Mouse (Mus musculus) cerebellum, adult 11 months (tissue): ENCODE data around the gene Tekt1.

Experiments used
- DNase-seq: peaks from one replicate; pipeline ENCODE4 v3.0.0; 2022

Gene Tekt1

DNA sequence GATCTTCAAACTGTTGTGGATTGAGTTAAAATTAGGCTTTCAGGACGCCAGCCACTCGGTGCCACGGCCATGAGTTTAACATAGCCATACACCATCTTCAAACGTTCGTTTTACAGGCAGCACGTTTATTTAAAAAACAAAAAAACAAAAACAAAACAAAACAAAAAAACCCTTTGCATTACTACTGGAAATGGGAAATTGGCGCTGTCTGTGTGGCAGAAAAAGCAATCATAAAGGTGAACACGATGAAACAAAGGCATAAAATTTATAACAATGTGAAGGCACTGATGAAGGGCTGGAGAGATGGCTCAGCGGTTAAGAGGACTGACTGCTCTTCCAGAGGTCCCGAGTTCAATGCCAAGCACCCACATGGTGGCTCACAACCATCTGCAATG lies at the start of gene Tekt1:
TSS of gene Tekt1 (minus strand) at position 96 of the 395 bp plus-strand sequence.
- DNase-seq, result no peak

GRCm38 (mm10) chr11:72411945-72412344 lies 49.7 kb upstream of the Tekt1 start:
- no peak for DNase-seq

DNA sequence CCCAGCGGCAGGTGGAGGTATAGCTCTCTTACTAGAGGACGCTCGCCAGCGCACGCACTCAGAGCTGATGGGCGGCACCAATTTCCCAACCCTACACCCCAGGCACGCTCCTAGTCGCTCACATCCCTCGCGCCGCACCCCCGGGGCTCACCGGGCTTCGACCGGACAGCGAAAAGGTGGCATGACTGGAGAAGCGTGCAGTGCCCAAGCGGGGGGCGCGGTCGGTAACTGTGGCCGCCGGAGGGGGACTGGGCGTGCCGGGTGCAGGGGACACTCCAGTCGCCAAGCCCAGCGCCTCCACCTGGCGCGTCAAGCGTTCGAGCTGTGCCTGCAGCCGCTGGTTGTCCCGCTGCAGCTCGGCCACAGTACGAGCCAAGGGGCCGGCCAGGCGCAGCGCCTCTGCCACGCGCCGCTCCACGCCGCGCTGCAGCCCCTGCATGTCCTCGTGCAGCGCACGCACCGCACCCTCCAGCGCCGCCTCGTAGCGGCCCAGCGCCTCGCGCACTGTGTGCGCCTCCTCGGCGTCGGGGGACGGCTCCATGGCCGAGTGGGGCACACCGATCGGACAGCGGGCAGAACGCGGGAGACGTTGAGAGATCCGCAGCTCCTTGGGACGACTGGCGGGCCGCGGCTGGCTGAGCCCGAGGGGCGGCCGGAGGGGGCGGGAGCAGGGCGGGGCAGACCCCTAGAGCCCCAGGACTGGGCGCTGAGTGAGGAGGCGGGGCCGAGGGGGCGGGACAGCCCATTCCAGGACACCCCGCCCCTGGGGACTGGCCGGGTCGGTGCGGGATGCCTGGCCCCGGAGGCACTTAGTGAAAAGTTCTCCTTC lies 49.1 kb upstream of the Tekt1 start, which contains the start of gene Smtnl2:
TSS of gene Smtnl2 (minus strand) at position 621 of the 829 bp plus-strand sequence.
- DNase-seq, result no peak

- DNase-seq, result no peak
Measured at GRCm38 (mm10) chr11:72410521-72411092, 48.4 kb upstream of the Tekt1 start.

DNA sequence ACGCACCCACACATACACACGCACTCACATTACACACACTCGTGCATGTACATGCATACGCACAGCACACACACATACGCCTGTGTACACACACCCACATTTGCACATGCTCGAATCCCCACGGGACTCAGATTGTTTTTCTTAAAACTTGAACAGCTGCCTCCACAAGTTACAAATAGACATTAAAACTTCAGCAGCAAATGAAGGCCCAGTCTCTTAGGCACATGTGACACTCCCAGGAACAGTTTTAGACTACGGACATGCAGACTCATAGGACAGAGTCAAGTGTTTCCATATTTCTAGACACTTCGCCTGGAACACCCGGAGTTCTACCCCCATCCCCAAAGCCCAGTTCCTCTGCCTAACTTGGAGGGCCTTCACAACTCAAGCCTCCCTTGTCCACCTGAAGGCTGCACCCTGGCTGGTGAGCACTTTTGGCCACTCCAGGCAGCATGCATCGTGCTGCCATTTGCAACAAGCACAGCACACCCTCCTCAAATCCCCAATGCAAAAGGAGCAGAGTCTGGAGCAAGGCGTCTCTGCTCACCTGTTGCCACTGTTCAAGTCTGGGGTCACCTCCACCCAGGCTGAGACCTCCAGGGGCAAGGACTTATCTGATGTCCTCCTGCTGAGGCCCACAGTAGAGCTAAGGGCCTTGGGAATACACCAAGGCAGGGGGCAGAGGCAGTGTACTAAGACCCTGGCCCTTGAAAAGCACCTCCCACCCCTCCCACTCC lies 47.6 kb upstream of the Tekt1 start:
- DNase-seq, result no peak

- no peak for DNase-seq
Measured at GRCm38 (mm10) chr11:72408451-72409170, 46.4 kb upstream of the Tekt1 start.

DNA sequence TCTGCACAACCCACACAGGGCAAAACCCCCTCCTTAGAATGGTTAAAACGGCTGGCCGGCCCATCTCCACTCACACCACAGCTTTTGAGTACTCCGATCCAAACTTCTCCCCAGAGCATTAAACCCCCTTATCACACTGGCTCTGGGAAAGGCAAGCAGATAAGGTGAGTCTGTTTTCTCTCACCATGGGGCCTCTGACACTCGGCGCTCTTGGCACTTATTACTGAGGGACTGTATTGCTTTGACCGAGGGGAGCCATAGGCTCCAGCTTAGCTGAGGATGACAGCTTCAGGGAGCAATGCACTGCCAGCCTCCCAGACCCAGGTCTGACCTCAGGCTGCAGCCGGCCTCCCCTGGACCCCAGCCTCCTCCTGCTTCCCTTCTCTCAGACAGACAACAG lies 45.3 kb upstream of the Tekt1 start:
- no peak for DNase-seq

DNA sequence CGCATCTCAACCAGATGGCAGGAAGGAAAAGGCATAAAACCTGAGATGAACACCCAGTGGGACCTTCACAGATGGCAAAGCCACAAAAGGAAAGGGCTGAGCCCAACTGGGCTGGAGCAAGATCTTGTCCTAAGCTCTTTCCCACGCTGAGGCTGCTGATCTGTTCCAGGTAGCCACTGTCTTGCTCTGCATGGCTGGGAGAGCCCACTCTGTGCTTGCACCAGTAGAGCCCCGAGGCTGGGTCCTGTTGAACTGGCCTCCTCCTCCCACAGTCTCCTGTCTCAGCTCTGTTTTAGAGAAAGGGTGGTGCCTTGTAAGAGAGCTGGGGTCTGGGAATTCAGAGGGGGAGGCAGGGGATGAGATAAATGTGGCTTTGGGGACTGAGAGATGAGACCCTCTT lies 44.8 kb upstream of the Tekt1 start:
- no peak for DNase-seq

DNA sequence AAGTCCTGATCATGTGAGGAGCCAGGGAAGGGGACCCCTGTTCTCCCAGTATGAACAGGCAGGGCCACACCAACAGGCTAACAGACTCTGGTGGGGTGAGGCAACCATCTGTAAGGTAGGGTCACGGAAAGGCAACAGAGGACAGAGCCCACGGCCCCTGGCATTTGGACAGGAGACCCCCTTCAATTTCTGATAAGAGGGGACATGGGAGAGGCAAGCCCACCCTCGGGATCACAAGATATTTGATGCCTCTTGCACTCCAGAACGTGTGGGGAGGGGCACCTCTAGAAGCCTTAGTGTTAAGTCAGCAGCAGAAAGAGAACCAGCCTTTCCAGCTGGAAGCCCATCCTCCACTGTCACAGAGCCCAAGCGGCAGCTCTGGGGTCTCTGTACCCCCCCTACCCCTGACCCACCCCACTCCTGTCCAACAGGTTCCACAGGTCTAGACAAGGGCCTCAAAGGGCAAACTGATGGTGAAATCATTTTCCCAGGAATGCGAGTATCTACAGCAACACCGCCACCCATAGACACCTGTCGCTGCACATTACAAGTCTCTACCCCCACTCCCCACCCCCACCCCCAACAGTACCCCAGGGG lies 43.9 kb upstream of the Tekt1 start:
- no peak for DNase-seq

- no peak for DNase-seq
Measured at GRCm38 (mm10) chr11:72405532-72405931, 43.3 kb upstream of the Tekt1 start.

GRCm38 (mm10) chr11:72402969-72403368 lies 40.7 kb upstream of the Tekt1 start:
- no peak for DNase-seq

GRCm38 (mm10) chr11:72402017-72402416 lies 39.8 kb upstream of the Tekt1 start:
- DNase-seq, result no peak

DNA sequence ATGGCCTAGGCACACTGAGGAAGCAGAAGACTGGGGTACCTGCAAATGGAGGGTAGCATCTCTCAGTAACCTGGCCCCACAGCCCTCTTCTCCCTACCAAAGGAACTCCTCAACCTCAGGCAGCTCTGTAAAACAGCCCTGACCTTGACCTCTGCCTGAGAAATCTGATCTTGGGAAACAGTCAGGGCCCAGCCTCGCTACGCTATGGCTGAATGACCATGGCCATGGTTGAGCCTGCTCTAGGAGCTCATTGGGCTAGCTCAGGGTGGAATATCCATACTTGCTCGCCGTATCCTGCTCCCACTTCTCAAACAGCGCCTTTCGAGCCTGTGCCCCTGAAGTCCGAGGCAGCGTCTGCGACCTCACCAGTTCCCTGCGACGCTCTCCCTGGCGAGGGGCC lies 38.8 kb upstream of the Tekt1 start:
- no peak for DNase-seq

DNA sequence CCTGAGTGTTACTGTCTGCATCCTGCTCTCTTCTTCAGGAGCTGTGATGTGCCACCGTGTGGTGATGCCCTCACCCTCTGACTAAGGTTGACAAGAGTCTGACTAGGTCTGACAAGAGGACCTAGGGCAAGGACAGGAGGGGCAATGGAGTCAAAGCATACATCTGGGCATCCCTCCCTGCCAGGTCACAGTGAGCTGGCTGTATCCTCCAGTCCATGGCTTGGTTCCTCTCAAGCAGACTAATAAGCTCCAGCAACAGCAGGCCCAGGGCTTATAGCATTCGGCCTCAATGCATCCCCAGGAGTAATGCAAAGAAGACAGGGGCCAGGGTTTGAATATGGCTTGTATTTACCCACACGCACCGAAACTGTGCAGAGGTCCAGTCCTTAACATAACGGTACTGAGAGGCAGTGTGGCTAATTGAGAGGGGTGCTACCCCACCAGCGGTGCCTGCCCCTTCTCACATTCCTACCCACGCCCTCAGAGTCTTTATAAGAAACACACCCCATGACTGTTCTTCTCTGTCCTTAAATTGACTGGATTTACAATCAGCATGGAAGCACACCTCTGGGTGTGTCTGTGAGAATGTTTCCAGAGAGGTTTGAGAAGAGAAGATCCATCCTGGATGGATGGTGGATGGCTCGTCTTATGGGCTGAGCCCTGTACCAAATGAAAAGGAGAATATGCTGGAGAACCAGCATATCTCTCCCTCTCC lies 35.7 kb upstream of the Tekt1 start:
- no peak for DNase-seq

- DNase-seq, result no peak
Measured at GRCm38 (mm10) chr11:72397072-72397471, 34.8 kb upstream of the Tekt1 start.

DNA sequence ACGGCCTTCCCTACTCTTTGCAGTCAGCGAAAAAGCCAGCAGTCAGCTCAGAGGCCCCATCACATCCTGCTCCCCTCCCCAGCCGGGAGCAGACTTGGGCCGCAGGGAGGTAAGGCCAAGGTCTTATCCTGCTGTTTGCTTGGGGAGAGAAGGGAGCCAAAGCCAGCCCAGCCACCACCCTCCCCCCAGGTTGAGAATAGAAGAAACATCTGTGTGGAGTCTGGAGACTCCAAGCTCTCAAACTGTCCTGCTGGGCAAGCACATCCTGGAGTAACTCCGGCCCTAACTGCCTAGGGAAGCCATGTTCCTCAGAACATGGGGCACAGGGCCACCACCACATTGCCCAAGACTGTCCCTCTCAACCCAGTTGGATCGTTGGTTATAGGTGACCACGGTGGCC lies 34.4 kb upstream of the Tekt1 start:
- no peak for DNase-seq

GRCm38 (mm10) chr11:72395652-72396051 lies 33.4 kb upstream of the Tekt1 start:
- DNase-seq, result no peak

DNA sequence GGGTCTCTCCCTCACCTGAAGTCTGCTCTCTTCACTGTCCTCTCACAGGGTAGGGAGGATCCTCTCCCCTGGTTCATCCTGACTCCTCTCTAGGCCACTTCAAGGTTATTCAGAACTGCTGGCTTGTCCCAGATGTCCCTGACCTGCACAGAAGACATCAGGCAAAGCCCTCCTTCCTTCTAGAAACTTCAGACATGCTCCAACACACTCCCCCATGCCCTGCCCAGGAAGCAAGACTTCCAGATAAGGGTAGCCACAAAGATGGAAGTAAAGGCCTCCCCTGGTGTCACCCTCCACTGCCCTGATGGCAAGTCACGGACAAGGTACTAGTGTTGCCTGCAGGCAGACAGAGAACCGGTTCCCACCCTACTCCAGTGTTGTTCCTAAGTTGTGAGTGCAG lies 32.5 kb upstream of the Tekt1 start:
- DNase-seq, result no peak

GRCm38 (mm10) chr11:72393669-72394068 lies 31.4 kb upstream of the Tekt1 start:
- no peak for DNase-seq

DNA sequence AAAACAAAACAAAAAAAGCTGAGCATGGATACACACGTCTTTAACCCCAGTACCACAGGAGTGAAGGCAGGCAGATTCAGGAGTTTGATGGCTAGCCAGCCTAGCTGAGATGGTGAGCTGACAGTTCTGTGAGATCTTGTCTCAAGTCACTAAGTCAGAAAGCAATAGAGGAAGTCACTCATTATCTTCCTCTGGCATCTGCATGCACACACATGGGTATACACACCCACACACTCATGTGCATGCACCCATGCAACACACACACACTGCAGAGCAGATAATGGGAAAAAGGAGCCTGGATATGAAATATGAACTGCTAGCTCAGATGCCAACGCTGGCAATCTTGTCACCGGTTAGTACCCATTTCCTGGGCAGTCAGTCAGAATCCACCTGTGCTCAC lies 31.0 kb upstream of the Tekt1 start:
- DNase-seq, result no peak

DNA sequence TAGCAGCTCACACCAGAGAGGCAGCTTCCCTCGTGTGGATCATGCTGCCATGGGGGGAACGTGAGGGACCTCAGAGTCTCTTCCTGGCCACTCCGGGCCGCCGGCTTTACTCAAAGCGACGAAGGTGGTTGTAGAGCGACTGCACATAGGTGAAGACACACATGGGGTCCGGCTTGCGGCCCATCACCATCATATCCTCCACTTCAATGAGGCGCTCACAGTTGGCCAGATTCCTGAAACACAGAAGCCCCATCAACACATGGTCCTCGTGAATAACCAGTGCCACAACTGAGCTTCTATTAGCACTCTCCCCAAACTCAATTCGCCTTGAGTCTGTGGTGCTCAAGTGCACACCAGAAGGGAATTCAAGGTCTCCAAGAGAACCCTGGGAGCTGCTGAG lies 28.9 kb upstream of the Tekt1 start:
- DNase-seq, result no peak
